Mouse (Mus musculus) midbrain, postnatal 0 days (tissue): ENCODE measurements around the gene Olfr1258. TPM values are rescaled to one million over a fixed set of nuclear protein-coding genes. Genes with fewer than 3 reads are reported as not detected.
"Not testable (repeated sequence)": the region's sequence is repeated elsewhere in the genome, so short reads cannot be mapped to it uniquely, and the experiment has no call there.

Source experiments
- ATAC-seq: fragments of 200-750 bp; cut with Nextera tagmentation; 2 replicates; pipeline ENCODE4 v1.8.0; 2017; ENCODE audit warnings: moderate number of reproducible peaks, mild to moderate bottlenecking, moderate TSS enrichment, moderate library complexity; ENCODE audit not compliant: low FRiP score
- DNase-seq: peaks from one replicate; pipeline ENCODE4 v3.0.0-alpha.2; 2015; ENCODE audit warnings: low spot score
- H3K27ac ChIP-seq: fragments of 300-500 bp; sonication (generic); 2 replicates; pipeline ENCODE4 v1.5.1; 2014; ENCODE audit warnings: low read depth, mild to moderate bottlenecking, low read length, mixed read lengths
- H3K27me3 ChIP-seq: fragments of 300-500 bp; sonication (generic); 2 replicates; pipeline ENCODE4 v1.6.1; 2014; ENCODE audit warnings: low read length, control low read depth, mixed read lengths; ENCODE audit not compliant: insufficient read depth
- H3K36me3 ChIP-seq: fragments of 300-500 bp; sonication (generic); 2 replicates; pipeline ENCODE4 v1.6.1; 2014; ENCODE audit warnings: low read length, control low read depth, mixed read lengths; ENCODE audit not compliant: insufficient read depth
- H3K4me1 ChIP-seq: fragments of 300-500 bp; sonication (generic); 2 replicates; pipeline ENCODE4 v1.6.1; 2014; ENCODE audit warnings: mild to moderate bottlenecking, control low read depth, antibody characterized with exemption, low read length, mixed read lengths; ENCODE audit not compliant: insufficient read depth
- H3K4me2 ChIP-seq: fragments of 300-500 bp; sonication (generic); 2 replicates; pipeline ENCODE4 v1.6.1; 2014; ENCODE audit warnings: low read depth, mild to moderate bottlenecking, low read length, mixed read lengths; ENCODE audit not compliant: poor library complexity, severe bottlenecking
- H3K4me3 ChIP-seq: fragments of 300-500 bp; sonication (generic); 2 replicates; pipeline ENCODE4 v1.5.1; 2014; ENCODE audit warnings: low read depth, mild to moderate bottlenecking, low read length, moderate library complexity
- H3K9ac ChIP-seq: fragments of 300-500 bp; sonication (generic); replicated peaks from 2 replicates; pipeline ENCODE4 v1.6.1; 2014; ENCODE audit warnings: mild to moderate bottlenecking, low read length, moderate library complexity, mixed read lengths; ENCODE audit not compliant: poor library complexity, severe bottlenecking
- H3K9me3 ChIP-seq: fragments of 300-500 bp; sonication (generic); 2 replicates; pipeline ENCODE4 v1.6.1; 2016; ENCODE audit warnings: low read length, control low read depth
- CTCF ChIP-seq: IDR thresholded peaks from 2 replicates; pipeline ENCODE4 v1.5.1; 2016; ENCODE audit warnings: antibody characterized with exemption, mild to moderate bottlenecking
- WGBS: fragments of 180-500 bp; shearing (Covaris S2); extraction: QIAGEN DNeasy Blood & Tissue Kit; methylation state at CpG from one replicate; pipeline ENCODE4 v1.1.7; 2014; 5-methylcytosine and 5-hydroxymethylcytosine counted together
- polyA plus RNA-seq: library from polyadenylated mRNA; unstranded; fragments of >200 nt; fragmentation: Nextera tagmentation; extraction: Ambion mirVana; gene quantifications from 2 replicates; pipeline ENCODE4 v1.2.1, GENCODE M21; 2015
- total RNA-seq: library from RNA; depleted of rRNA; stranded (reverse); fragments of >200 nt; gene quantifications from 2 replicates; pipeline ENCODE4 v1.2.3, GENCODE M21; 2014; rRNA removed

The Olfr1258 gene
- total RNA-seq (not detected in 2 replicates), polyA plus RNA-seq (not detected in 2 replicates)

GRCm38 (mm10) chr2:89927009-89927408 lies at the start of gene Olfr1258:
TSS of gene Olfr1258 (plus strand) at chr2:89927309.
- H3K4me2 ChIP-seq: no peak within 1 kb of the TSS

GRCm38 (mm10) chr2:89878137-89878536 lies 49.0 kb upstream of the Olfr1258 start, which contains the start of gene Olfr1257:
TSS of gene Olfr1257 (plus strand) at chr2:89878437.
- Histone ChIP-seq H3K27ac (no peak within 1 kb of the TSS), H3K9me3 (no peaks in the 10 kb centered on the region), H3K27me3 (no peaks in the 10 kb centered on the region), H3K4me3 (no peak within 1 kb of the TSS), H3K4me1 (no peaks in the 10 kb centered on the region), H3K4me2 (no peak within 1 kb of the TSS), H3K9ac (no peak within 1 kb of the TSS), H3K36me3 (no peaks in the 10 kb centered on the region)
- DNase-seq: no peak
- ATAC-seq: no peak
- no peak for TF ChIP-seq CTCF
- WGBS: 84% methylated on average over 1 of the region's 1 CpGs

More at GRCm38 (mm10) chr2:89927009-89927408, at the start of gene Olfr1258:
- Histone ChIP-seq H3K36me3 (no peaks in the 10 kb centered on the region), H3K4me3 (no peak within 1 kb of the TSS), H3K9me3 (no peaks in the 10 kb centered on the region), H3K27ac (no peak within 1 kb of the TSS), H3K4me1 (no peaks in the 10 kb centered on the region), H3K27me3 (no peaks in the 10 kb centered on the region), H3K9ac (no peak within 1 kb of the TSS)
- TF ChIP-seq CTCF: no peak
- DNase-seq (no peak), ATAC-seq (no peak)

GRCm38 (mm10) chr2:89912616-89913015 lies 14.5 kb upstream of the Olfr1258 start:
- not testable (repeated sequence) for H3K9ac ChIP-seq, ATAC-seq, H3K4me1 ChIP-seq, H3K36me3 ChIP-seq, DNase-seq, H3K9me3 ChIP-seq, H3K27me3 ChIP-seq, H3K27ac ChIP-seq, H3K4me2 ChIP-seq, H3K4me3 ChIP-seq
- WGBS: 90% methylated on average over 9 of the region's 9 CpGs

GRCm38 (mm10) chr2:89948564-89948963 lies 21.5 kb downstream of the Olfr1258 start, which contains the start of gene Olfr1259:
TSS of gene Olfr1259 (minus strand) at chr2:89948664.
- Histone ChIP-seq H3K36me3 (no peaks in the 10 kb centered on the region), H3K27ac (no peak within 1 kb of the TSS), H3K4me3 (no peak within 1 kb of the TSS), H3K9me3 (no peaks in the 10 kb centered on the region), H3K4me1 (no peaks in the 10 kb centered on the region), H3K27me3 (no peaks in the 10 kb centered on the region), H3K4me2 (no peak within 1 kb of the TSS), H3K9ac (no peak within 1 kb of the TSS)
- no peak for TF ChIP-seq CTCF
- 85% methylated on average over 5 of the region's 5 CpGs for WGBS
- no peak for ATAC-seq
- DNase-seq: no peak

- Histone ChIP-seq H3K4me3 (no peak within 1 kb of the TSS), H3K36me3 (no peaks in the 10 kb centered on the region), H3K27me3 (no peaks in the 10 kb centered on the region), H3K4me2 (no peak within 1 kb of the TSS), H3K9me3 (no peaks in the 10 kb centered on the region), H3K27ac (no peak within 1 kb of the TSS), H3K9ac (no peak within 1 kb of the TSS), H3K4me1 (no peaks in the 10 kb centered on the region)
- no peak for ATAC-seq
- no peak for TF ChIP-seq CTCF
- DNase-seq: peak; percentile 11
- 67% methylated on average over 2 of the region's 2 CpGs for WGBS
Observed at GRCm38 (mm10) chr2:89974184-89974583, 47.1 kb downstream of the Olfr1258 start, which contains the start of gene Olfr1260. TSS of gene Olfr1260 (plus strand) at chr2:89974340.

- Histone ChIP-seq H3K27me3 (no peaks in the 10 kb centered on the region), H3K27ac (no peak overlapping the region), H3K36me3 (no peaks in the 10 kb centered on the region), H3K9ac (no peak overlapping the region), H3K9me3 (no peaks in the 10 kb centered on the region), H3K4me1 (no peaks in the 10 kb centered on the region), H3K4me3 (no peak overlapping the region), H3K4me2 (no peak overlapping the region)
- 86% methylated on average over 2 of the region's 2 CpGs for WGBS
- no peak for DNase-seq
- no peak for TF ChIP-seq CTCF
- ATAC-seq: no peak
Observed at GRCm38 (mm10) chr2:89977709-89978108, 50.6 kb downstream of the Olfr1258 start.

Other genes with a start within 250 kb of the Olfr1258 start
- not detected in 2 replicates for gene Olfr1252, start 202.3 kb upstream of the Olfr1258 start, total RNA-seq
- not detected in 2 replicates for gene Olfr1252, start 202.3 kb upstream of the Olfr1258 start, polyA plus RNA-seq
- not detected in 2 replicates for gene Olfr1253, start 170.2 kb upstream of the Olfr1258 start, total RNA-seq
- gene Olfr1253, start 170.2 kb upstream of the Olfr1258 start, polyA plus RNA-seq: not detected in 2 replicates
- not detected in 2 replicates for gene Olfr1254, start 133.7 kb upstream of the Olfr1258 start, total RNA-seq
- gene Olfr1254, start 133.7 kb upstream of the Olfr1258 start, polyA plus RNA-seq: not detected in 2 replicates
- not detected in 2 replicates for gene Olfr1255, start 115.3 kb upstream of the Olfr1258 start, total RNA-seq
- gene Olfr1255, start 115.3 kb upstream of the Olfr1258 start, polyA plus RNA-seq: not detected in 2 replicates
- gene Olfr1256, start 85.8 kb upstream of the Olfr1258 start, total RNA-seq: not detected in 2 replicates
- gene Olfr1256, start 85.8 kb upstream of the Olfr1258 start, polyA plus RNA-seq: not detected in 2 replicates
- gene Olfr48, start 79.1 kb upstream of the Olfr1258 start, total RNA-seq: 0.05 TPM in 1 of 2 replicates, not detected in the other
- not detected in 2 replicates for gene Olfr48, start 79.1 kb upstream of the Olfr1258 start, polyA plus RNA-seq
- not detected in 2 replicates for gene Olfr1257, start 48.9 kb upstream of the Olfr1258 start, total RNA-seq
- not detected in 2 replicates for gene Olfr1257, start 48.9 kb upstream of the Olfr1258 start, polyA plus RNA-seq
- not detected in 2 replicates for gene Olfr1259, start 21.4 kb downstream of the Olfr1258 start, total RNA-seq
- not detected in 2 replicates for gene Olfr1259, start 21.4 kb downstream of the Olfr1258 start, polyA plus RNA-seq
- gene Olfr1260, start 47.0 kb downstream of the Olfr1258 start, total RNA-seq: not detected in 2 replicates
- gene Olfr1260, start 47.0 kb downstream of the Olfr1258 start, polyA plus RNA-seq: not detected in 2 replicates
- gene Olfr1261, start 63.9 kb downstream of the Olfr1258 start, total RNA-seq: not detected in 2 replicates
- not detected in 2 replicates for gene Olfr1261, start 63.9 kb downstream of the Olfr1258 start, polyA plus RNA-seq
- not detected in 2 replicates for gene Olfr1262, start 72.8 kb downstream of the Olfr1258 start, total RNA-seq
- gene Olfr1262, start 72.8 kb downstream of the Olfr1258 start, polyA plus RNA-seq: not detected in 2 replicates
- gene Olfr1263, start 84.8 kb downstream of the Olfr1258 start, total RNA-seq: not detected in 2 replicates
- not detected in 2 replicates for gene Olfr1263, start 84.8 kb downstream of the Olfr1258 start, polyA plus RNA-seq
- not detected in 2 replicates for gene Olfr1264, start 98.3 kb downstream of the Olfr1258 start, total RNA-seq
- gene Olfr1264, start 98.3 kb downstream of the Olfr1258 start, polyA plus RNA-seq: not detected in 2 replicates
- not detected in 2 replicates for gene Olfr1265, start 108.0 kb downstream of the Olfr1258 start, total RNA-seq
- not detected in 2 replicates for gene Olfr1265, start 108.0 kb downstream of the Olfr1258 start, polyA plus RNA-seq
- not detected in 2 replicates for gene Olfr140, start 136.3 kb downstream of the Olfr1258 start, total RNA-seq
- not detected in 2 replicates for gene Olfr140, start 136.3 kb downstream of the Olfr1258 start, polyA plus RNA-seq
- gene Olfr1269, start 194.1 kb downstream of the Olfr1258 start, total RNA-seq: not detected in 2 replicates
- gene Olfr1269, start 194.1 kb downstream of the Olfr1258 start, polyA plus RNA-seq: not detected in 2 replicates
- not detected in 2 replicates for gene Olfr32, start 215.0 kb downstream of the Olfr1258 start, total RNA-seq
- not detected in 2 replicates for gene Olfr32, start 215.0 kb downstream of the Olfr1258 start, polyA plus RNA-seq
- gene Olfr1270, start 225.8 kb downstream of the Olfr1258 start, total RNA-seq: not detected in 2 replicates
- not detected in 2 replicates for gene Olfr1270, start 225.8 kb downstream of the Olfr1258 start, polyA plus RNA-seq